Mouse (Mus musculus) gastrocnemius, adult 2 months (tissue): ENCODE measurements around the gene Rnaseh2a. TPM values are rescaled to one million over a fixed set of nuclear protein-coding genes. Genes with fewer than 3 reads are reported as not detected.

Experiments
- DNase-seq: peaks from one replicate; pipeline ENCODE4 v3.0.0; 2022
- H3K27ac ChIP-seq: fragments of 200-600 bp; 2 replicates; pipeline ENCODE4 v1.8.1; 2022; ENCODE audit warnings: mild to moderate bottlenecking
- H3K4me3 ChIP-seq: fragments of 200-600 bp; 2 replicates; pipeline ENCODE4 v1.8.1; 2022; ENCODE audit warnings: mild to moderate bottlenecking, moderate library complexity
- CTCF ChIP-seq: fragments of 200-600 bp; IDR thresholded peaks from 2 replicates; pipeline ENCODE4 v1.8.1; 2022; ENCODE audit warnings: antibody characterized with exemption, mild to moderate bottlenecking, moderate library complexity
- intact Hi-C: fragments of 180-260 bp; cut with DNase I; formaldehyde crosslinking; loops from one replicate; pipeline ENCODE4 v1.15.1; 2025
- total RNA-seq, 2 experiments: library from RNA; stranded (reverse); gene quantifications; 2 replicates each; pipeline ENCODE4 v1.2.3; 2021

Gene Rnaseh2a
- total RNA-seq, 2 experiments from 2014 or later = 22.1 to 25.9 TPM

GRCm38 (mm10) chr8:84973079-84973478 is 3.5 kb upstream of the Rnaseh2a start:
- DNase-seq = no peak
- intact Hi-C loops = loop anchor here (10.0 kb wide), 1 partner anchor 308 kb away; the partner anchor contains the start of gene Ier2
- Histone ChIP-seq H3K27ac (peak overlapping the region; percentile 70), H3K4me3 (no peak overlapping the region)
- no peak for TF ChIP-seq CTCF

- intact Hi-C loops = loop anchor here (10.0 kb wide), 1 partner anchor 306 kb away; the partner anchor contains the start of gene Ier2
- Histone ChIP-seq H3K27ac (no peak overlapping the region), H3K4me3 (peak overlapping the region; percentile 81)
- no peak for TF ChIP-seq CTCF
- no peak for DNase-seq
Measured at GRCm38 (mm10) chr8:84970913-84971312, 1.3 kb upstream of the Rnaseh2a start.

DNA sequence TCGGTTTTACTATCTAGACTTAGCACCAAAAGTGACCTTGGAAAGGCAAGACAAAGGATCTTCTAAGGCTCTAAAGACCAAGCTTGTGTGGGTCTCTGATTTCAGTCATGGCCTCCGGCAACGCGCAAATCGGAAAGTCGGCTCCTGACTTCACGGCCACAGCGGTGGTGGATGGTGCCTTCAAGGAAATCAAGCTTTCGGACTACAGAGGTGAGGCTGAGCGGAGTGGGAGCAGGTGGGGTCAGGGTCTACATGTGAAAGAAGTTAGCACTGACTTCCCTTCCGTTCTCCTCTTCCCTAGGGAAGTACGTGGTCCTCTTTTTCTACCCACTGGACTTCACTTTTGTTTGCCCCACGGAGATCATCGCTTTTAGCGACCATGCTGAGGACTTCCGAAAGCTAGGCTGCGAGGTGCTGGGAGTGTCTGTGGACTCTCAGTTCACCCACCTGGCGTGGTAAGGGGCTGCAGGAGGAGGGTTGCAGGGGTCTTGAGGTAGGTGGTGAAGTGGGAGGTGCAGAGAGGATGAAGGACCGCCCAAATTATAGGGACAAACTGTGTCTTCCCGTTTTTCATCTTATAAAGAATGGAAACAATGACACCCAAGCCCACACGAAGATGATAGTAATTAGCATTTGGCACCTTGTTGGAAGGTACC is 696 bp upstream of the Rnaseh2a start:
- Histone ChIP-seq H3K4me3 (peak overlapping the region; percentile 81), H3K27ac (peak overlapping the region; percentile 94)
- TF ChIP-seq CTCF = no peak
- intact Hi-C loops = loop anchor here (10.0 kb wide), 1 partner anchor 305 kb away; the partner anchor contains the start of gene Ier2
- peak; percentile 30 for DNase-seq

GRCm38 (mm10) chr8:84968650-84969049 is 917 bp downstream of the Rnaseh2a start:
- DNase-seq = no peak
- peak overlapping the region; percentile 81 for H3K4me3 ChIP-seq
- TF ChIP-seq CTCF = no peak
- intact Hi-C loops = loop anchor here (5.0 kb wide), 1 partner anchor 59 kb away; the partner anchor contains the start of genes Asna1 and Trir
- peak overlapping the region; percentile 94 for H3K27ac ChIP-seq

GRCm38 (mm10) chr8:84967532-84968304 is 1.8 kb downstream of the Rnaseh2a start:
- intact Hi-C loops = loop anchor here (5.0 kb wide), 1 partner anchor 60 kb away; the partner anchor contains the start of genes Asna1 and Trir
- no peak overlapping the region for H3K4me3 ChIP-seq
- H3K27ac ChIP-seq = 0 out of 2 replicates have a peak overlapping the region, but pooled peaks have one; percentile 16
- TF ChIP-seq CTCF = no peak
- DNase-seq = peak; percentile 25

- intact Hi-C loops = loop anchor here (5.0 kb wide), 1 partner anchor 61 kb away; the partner anchor contains the start of genes Asna1 and Trir
- no peak for DNase-seq
- H3K4me3 ChIP-seq = no peak overlapping the region
- H3K27ac ChIP-seq = peak overlapping the region; percentile 81
- TF ChIP-seq CTCF = no peak
Measured at GRCm38 (mm10) chr8:84966603-84967002, 3.0 kb downstream of the Rnaseh2a start.

- DNase-seq = peak; percentile 95
- Histone ChIP-seq H3K27ac (peak overlapping the region; percentile 81), H3K4me3 (peak overlapping the region; percentile 90)
- no peak for TF ChIP-seq CTCF
- intact Hi-C loops = loop anchor here (5.0 kb wide), 1 partner anchor 61 kb away; the partner anchor contains the start of genes Asna1 and Trir
Measured at GRCm38 (mm10) chr8:84965731-84966291, 3.8 kb downstream of the Rnaseh2a start.

GRCm38 (mm10) chr8:84963952-84964351 is 5.6 kb downstream of the Rnaseh2a start:
- TF ChIP-seq CTCF = no peak
- Histone ChIP-seq H3K27ac (no peak overlapping the region), H3K4me3 (no peak overlapping the region)
- no peak for DNase-seq
- intact Hi-C loops = no loop called here

DNA sequence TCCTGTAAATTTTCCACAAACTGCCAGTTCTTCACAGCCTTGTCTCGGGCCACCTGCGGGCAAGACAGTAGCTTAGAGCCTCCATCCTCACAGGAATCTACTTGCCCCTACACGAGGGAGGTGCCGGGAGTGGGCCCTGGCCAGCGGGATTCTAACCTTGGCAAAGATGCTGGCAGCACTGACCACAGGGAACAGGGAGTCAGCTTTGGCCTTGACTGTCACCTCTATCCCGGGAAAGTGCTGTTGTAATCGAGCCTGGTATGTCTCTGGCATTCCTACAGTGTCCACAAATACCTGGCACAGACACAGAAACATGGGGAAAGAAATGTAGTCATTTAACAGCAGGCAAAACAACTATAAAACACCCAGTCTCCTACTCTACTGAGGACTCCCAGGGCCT is 9.8 kb downstream of the Rnaseh2a start:
- no peak overlapping the region for H3K4me3 ChIP-seq
- intact Hi-C loops = no loop called here
- TF ChIP-seq CTCF = no peak
- peak; percentile 29 for DNase-seq
- no peak overlapping the region for H3K27ac ChIP-seq

- intact Hi-C loops = loop anchor here (2.0 kb wide), 1 partner anchor 28 kb away; no protein-coding TSS in a partner anchor
- DNase-seq = peak; percentile 61
- TF ChIP-seq CTCF = peak; percentile 83
- Histone ChIP-seq H3K4me3 (no peak overlapping the region), H3K27ac (no peak overlapping the region)
Measured at GRCm38 (mm10) chr8:84956768-84957167, 12.8 kb downstream of the Rnaseh2a start.

DNA sequence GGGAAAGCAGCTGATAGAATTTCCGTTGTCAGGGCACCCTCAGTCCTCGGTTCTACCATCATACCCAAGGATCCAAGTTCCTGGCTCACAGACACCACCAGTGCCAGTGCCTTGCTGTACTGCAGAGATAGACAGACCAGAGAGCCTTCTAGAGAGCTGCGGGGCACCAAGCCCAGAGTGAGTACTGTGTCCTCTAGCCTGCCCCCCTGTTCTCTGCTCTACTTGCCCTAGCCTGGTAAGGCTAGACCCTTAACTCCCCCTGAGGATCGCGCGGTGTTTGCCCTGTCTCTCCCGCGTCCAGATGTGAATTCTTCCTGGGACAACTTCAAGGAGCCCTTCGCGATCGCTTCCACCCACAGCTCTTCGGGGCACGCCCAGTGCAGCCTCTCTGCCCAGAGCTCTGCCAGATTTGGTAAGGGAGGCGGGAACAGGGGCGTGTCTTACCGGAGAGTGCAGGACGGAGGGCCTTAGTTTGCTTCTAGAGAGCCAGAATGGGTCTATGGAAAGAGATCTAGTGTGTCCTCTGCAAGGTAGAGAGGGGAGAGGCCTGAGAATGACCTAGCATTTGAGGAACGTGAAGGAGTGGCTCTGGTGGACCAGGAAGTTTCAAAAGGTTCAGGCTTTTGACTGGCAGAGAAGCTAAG is 16.8 kb downstream of the Rnaseh2a start:
- peak; percentile 69 for DNase-seq
- Histone ChIP-seq H3K4me3 (peak overlapping the region; percentile 37), H3K27ac (no peak overlapping the region)
- intact Hi-C loops = no loop called here
- no peak for TF ChIP-seq CTCF

- Histone ChIP-seq H3K27ac (no peak overlapping the region), H3K4me3 (no peak overlapping the region)
- no peak for DNase-seq
- intact Hi-C loops = no loop called here
- no peak for TF ChIP-seq CTCF
Measured at GRCm38 (mm10) chr8:84949753-84950152, 19.8 kb downstream of the Rnaseh2a start.
